Comparison of ENCODE assay signal across 8 mouse cellular contexts in genomic region chr4:132211953-132212734, GRCm38 (mm10). TPM values are rescaled to one million over a fixed set of nuclear protein-coding genes. Genes with fewer than 3 reads are reported as not detected.
DNase-seq lines count a peak whose midpoint lies in the region; ATAC-seq and TF ChIP-seq lines count a peak whose summit lies in the region.

Gene Ythdf2 (minus strand): TSS chr4:132212303.

- H3K27ac ChIP-seq in cortical plate, adult 2 months (ENCODE audit: insufficient read depth, low read length), result peak within 1 kb of the TSS; percentile 72; the same call in 1 of the 2 replicates

- peak within 1 kb of the TSS; percentile 42 for H3K4me3 ChIP-seq in cortical plate, adult 2 months (ENCODE audit: insufficient read depth, low read length)

- no peak for TF ChIP-seq POLR2A in cortical plate, adult 2 months (IDR thresholded peaks at IDR 0.05; ENCODE audit: extremely low read depth, insufficient read depth, low read length)

- peaks cover 9% of the 10 kb centered on the region for H3K4me1 ChIP-seq in cortical plate, adult 2 months (ENCODE audit: control insufficient read depth, insufficient read depth, low read length)

- TF ChIP-seq CTCF in cortical plate, adult 2 months (IDR thresholded peaks at IDR 0.05; ENCODE audit: extremely low read depth, insufficient read depth, low read length), result peak; percentile 40

- peak; percentile 96 for ATAC-seq in activated CD4-positive, CD25-positive, alpha-beta regulatory T cell, adult 4 months
- peak; percentile 85 for ATAC-seq in megakaryocyte progenitor cell, adult 5-6 weeks (replicated peaks; ENCODE audit: poor library complexity)

- peak; percentile 99 for DNase-seq in gastrocnemius, postnatal 10 days
- peak; percentile 97 for DNase-seq in induced T-regulatory cell, adult 2 months (ENCODE audit: low read depth)
- peak; percentile 85 to 96 for DNase-seq in left cerebral cortex, adult 9 months (ENCODE audit: low spot score in 2 of 2)
- DNase-seq in right cerebral cortex, postnatal 14 days, result peak; percentile 99
- DNase-seq in urinary bladder, postnatal 36 days (ENCODE audit: low spot score in 2 of 2), result peak; percentile 94 to 96

RNA-seq across cellular contexts. Expression of gene Ythdf2, which starts in this region (rescaled TPM):
- polyA plus RNA-seq in activated CD4-positive, CD25-positive, alpha-beta regulatory T cell, adult 4 months (2017; shearing (Covaris generic)), result 100 to 1,000 TPM in 1 of 2 experiments, 10 to 100 TPM in 1; 91.1 to 128 TPM
- polyA plus RNA-seq in cortical plate, adult 2 months (2012; rRNA removed), result 19.3 and 20.5 TPM in 2 replicates
- 10 to 100 TPM; 31.9 to 36.0 TPM for total RNA-seq in gastrocnemius, postnatal 10 days (2021)
- total RNA-seq in megakaryocyte progenitor cell, adult 5-6 weeks (2015), result 64.7 and 66.5 TPM in 2 replicates
- 64.0 and 69.7 TPM in 2 replicates for total RNA-seq in megakaryocyte progenitor cell, adult 5-6 weeks (2017)

Comparison
In these comparisons a context has a peak if more than half of its experiments do, and no peak if none do; other contexts are left out.
1. Peak in every context shown above with its lines: DNase-seq, ATAC-seq, H3K4me3 ChIP-seq and H3K27ac ChIP-seq.